Mouse (Mus musculus): ENCODE measurements at regions not wholly inside any gene's neighbourhood (a gene's known extent, or its start where the extent isn't known, plus 50 kb on each side); places are given as distances from the start of the nearest gene placed in this dataset.

- no peak for DNase-seq (ENCODE audit: low spot score)
Measured at GRCm38 (mm10) chr4:26637859-26638258, 291.2 kb upstream of the Manea start.

- no peak for DNase-seq (ENCODE audit: low spot score)
Measured at GRCm38 (mm10) chr4:26630553-26631206, 284.0 kb upstream of the Manea start.

- DNase-seq (ENCODE audit: low spot score) = no peak
Measured at GRCm38 (mm10) chr4:26629710-26630109, 283.0 kb upstream of the Manea start.

GRCm38 (mm10) chr4:26627744-26628143, 281.1 kb upstream of the Manea start:
- no peak for DNase-seq (ENCODE audit: low spot score)

- no peak for DNase-seq (ENCODE audit: low spot score)
Measured at GRCm38 (mm10) chr4:26589081-26589869, 242.6 kb upstream of the Manea start.

- no peak for DNase-seq (ENCODE audit: low spot score)
Measured at GRCm38 (mm10) chr4:26555690-26556089, 209.0 kb upstream of the Manea start.

GRCm38 (mm10) chr4:26543833-26544232, 197.1 kb upstream of the Manea start:
- DNase-seq (ENCODE audit: low spot score) = no peak

- DNase-seq (ENCODE audit: low spot score) = no peak
Measured at GRCm38 (mm10) chr4:26542511-26542910, 195.8 kb upstream of the Manea start.

- DNase-seq (ENCODE audit: low spot score) = no peak
Measured at GRCm38 (mm10) chr4:26508004-26508403, 161.3 kb upstream of the Manea start.

- peak; percentile 7 for DNase-seq (ENCODE audit: low spot score)
Measured at GRCm38 (mm10) chr4:26494262-26494661, 147.6 kb upstream of the Manea start.

- no peak for DNase-seq (ENCODE audit: low spot score)
Measured at GRCm38 (mm10) chr4:26474913-26475312, 128.2 kb upstream of the Manea start.

- no peak for DNase-seq (ENCODE audit: low spot score)
Measured at GRCm38 (mm10) chr4:26441533-26441932, 94.8 kb upstream of the Manea start.

- DNase-seq (ENCODE audit: low spot score) = no peak
Measured at GRCm38 (mm10) chr4:26422084-26422483, 75.4 kb upstream of the Manea start.

GRCm38 (mm10) chr4:26404266-26404665, 57.6 kb upstream of the Manea start:
- DNase-seq (ENCODE audit: low spot score) = no peak

GRCm38 (mm10) chr4:26402213-26402612, 55.5 kb upstream of the Manea start:
- DNase-seq (ENCODE audit: low spot score) = no peak

All from layer of hippocampus, adult 11-12 months (tissue).